Mouse (Mus musculus) liver, embryonic 14.5 days (tissue): ENCODE results near the gene Mmgt2.

Experiments used
- CTCF ChIP-seq: IDR thresholded peaks from 2 replicates; pipeline ENCODE4 v1.5.1; 2016; ENCODE audit warnings: antibody characterized with exemption, low read depth, control low read depth
- EP300 ChIP-seq: IDR thresholded peaks from 2 replicates; pipeline ENCODE4 v1.6.1; 2016; ENCODE audit warnings: antibody characterized with exemption, low read depth

DNA sequence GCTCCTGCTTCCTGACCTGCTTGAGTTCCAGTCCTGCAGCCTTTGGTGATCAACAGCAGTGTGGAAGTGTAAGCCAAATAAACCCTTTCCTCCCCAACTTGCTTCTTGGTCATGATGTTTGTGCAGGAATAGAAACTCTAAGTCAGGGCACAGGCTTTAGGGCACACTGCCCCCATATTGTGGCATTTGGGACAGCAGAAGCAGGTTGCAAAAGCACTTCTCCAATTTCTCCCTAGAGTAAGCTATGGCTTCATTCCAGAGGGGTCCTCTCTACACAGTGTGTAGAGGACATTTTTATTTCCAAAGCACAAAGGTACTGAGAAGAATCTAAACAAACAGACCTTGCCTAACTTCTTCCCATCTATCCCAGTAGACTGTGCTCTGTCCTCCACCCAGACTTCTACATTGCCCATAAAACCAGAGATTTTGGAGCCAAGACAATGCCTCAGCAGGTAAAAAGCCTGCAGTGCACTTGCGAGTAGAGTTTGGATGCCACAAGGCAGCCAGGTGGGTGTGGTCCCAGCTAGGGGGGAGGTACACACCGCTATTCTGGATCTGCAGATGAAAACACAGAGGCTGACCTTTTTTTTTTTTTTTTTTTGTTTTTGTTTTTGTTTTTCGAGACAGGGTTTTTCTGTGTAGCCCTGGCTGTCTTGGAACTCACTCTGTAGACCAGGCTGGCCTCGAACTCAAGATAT lies 26.7 kb upstream of the Mmgt2 start:
- TF ChIP-seq EP300 (no peak), CTCF (no peak)
